ENCODE assay signal across 8 mouse cellular contexts in genomic region chr2:70620225-70620624, GRCm38 (mm10). TPM values are rescaled to one million over a fixed set of nuclear protein-coding genes. Genes with fewer than 3 reads are reported as not detected.
DNase-seq lines count a peak whose midpoint lies in the region; ATAC-seq and TF ChIP-seq lines count a peak whose summit lies in the region.

No protein-coding gene starts in this region.

- no peak overlapping the region for H3K4me3 ChIP-seq in heart, adult 2 months
- no peak overlapping the region for H3K4me3 ChIP-seq in ES-Bruce4 (ENCODE audit: low read depth, low read length)
- no peak overlapping the region for H3K4me3 ChIP-seq in kidney, postnatal 0 days (replicated peaks; ENCODE audit: low read depth, low read length)
- no peak overlapping the region for H3K4me3 ChIP-seq in liver, embryonic 13.5 days (replicated peaks)

- no peak overlapping the region for H3K4me2 ChIP-seq in kidney, postnatal 0 days (ENCODE audit: low read length)
- no peak overlapping the region for H3K4me2 ChIP-seq in liver, embryonic 13.5 days

- TF ChIP-seq CTCF in heart, adult 2 months (IDR thresholded peaks at IDR 0.05), result peak; percentile 50
- peak; percentile 87 for TF ChIP-seq CTCF in ES-Bruce4 (IDR thresholded peaks at IDR 0.05; ENCODE audit: low read depth, low read length)
- TF ChIP-seq CTCF in kidney, postnatal 0 days (IDR thresholded peaks at IDR 0.05; ENCODE audit: low read depth), result peak; percentile 83

- DNase-seq in heart, adult 2 months, result no peak
- DNase-seq in heart, postnatal 25 days (ENCODE audit: low spot score), result no peak
- peak; percentile 32 for DNase-seq in c-Kit-positive CD71-positive TER-119-negative erythroid progenitor cells, embryonic 14.5 days (ENCODE audit: low read depth)
- peak; percentile 70 for DNase-seq in kidney, postnatal 0 days (ENCODE audit: low spot score)
- peak; percentile 6 for DNase-seq in liver, embryonic 13.5 days
- peak; percentile 76 for DNase-seq in right cerebral cortex, postnatal 4 days
- no peak for DNase-seq in gastrocnemius, postnatal 36 days

- no peaks in the 10 kb centered on the region for H3K9me3 ChIP-seq in ES-Bruce4 (replicated peaks; ENCODE audit: control insufficient read depth, insufficient read depth, low read length, poor library complexity, severe bottlenecking)
- no peaks in the 10 kb centered on the region for H3K9me3 ChIP-seq in kidney, postnatal 0 days (replicated peaks; ENCODE audit: low read length)
- no peaks in the 10 kb centered on the region for H3K9me3 ChIP-seq in liver, embryonic 13.5 days (replicated peaks)

- no peaks in the 10 kb centered on the region for H3K36me3 ChIP-seq in heart, adult 2 months (ENCODE audit: control insufficient read depth, insufficient read depth, low read length)
- no peaks in the 10 kb centered on the region for H3K36me3 ChIP-seq in ES-Bruce4 (ENCODE audit: control insufficient read depth, insufficient read depth, low read length, poor library complexity, severe bottlenecking)
- no peaks in the 10 kb centered on the region for H3K36me3 ChIP-seq in kidney, postnatal 0 days (ENCODE audit: insufficient read depth, low read length)
- no peaks in the 10 kb centered on the region for H3K36me3 ChIP-seq in liver, embryonic 13.5 days

- no peak for TF ChIP-seq POLR2A in heart, adult 2 months (IDR thresholded peaks at IDR 0.05; ENCODE audit: insufficient read depth, low read depth, low read length)
- TF ChIP-seq POLR2A in ES-Bruce4 (IDR thresholded peaks at IDR 0.05; ENCODE audit: insufficient read depth, low read length), result no peak

- no peaks in the 10 kb centered on the region for H3K27me3 ChIP-seq in heart, adult 2 months (ENCODE audit: control insufficient read depth, insufficient read depth, low read length)
- no peaks in the 10 kb centered on the region for H3K27me3 ChIP-seq in ES-Bruce4 (ENCODE audit: control insufficient read depth, insufficient read depth, low read length, poor library complexity, severe bottlenecking)
- no peaks in the 10 kb centered on the region for H3K27me3 ChIP-seq in kidney, postnatal 0 days (ENCODE audit: insufficient read depth, low read length)
- H3K27me3 ChIP-seq in liver, embryonic 13.5 days, result no peaks in the 10 kb centered on the region

- no peaks in the 10 kb centered on the region for H3K4me1 ChIP-seq in heart, adult 2 months (ENCODE audit: control insufficient read depth, insufficient read depth, low read length)
- H3K4me1 ChIP-seq in ES-Bruce4 (ENCODE audit: control insufficient read depth, insufficient read depth, low read length), result peaks cover 7% of the 10 kb centered on the region
- H3K4me1 ChIP-seq in kidney, postnatal 0 days (replicated peaks; ENCODE audit: insufficient read depth, low read length), result no peaks in the 10 kb centered on the region
- no peaks in the 10 kb centered on the region for H3K4me1 ChIP-seq in liver, embryonic 13.5 days (replicated peaks)

- intact Hi-C loops in heart, adult 2 months (cut with DNase I), result no loop called here
- intact Hi-C loops in heart, postnatal 25 days (cut with DNase I), result no loop called here
- intact Hi-C loops in gastrocnemius, postnatal 36 days (cut with DNase I), result no loop called here

- no peak for TF ChIP-seq EP300 in heart, adult 2 months (IDR thresholded peaks at IDR 0.05; ENCODE audit: insufficient read depth, low read depth, low read length)
- TF ChIP-seq EP300 in ES-Bruce4 (IDR thresholded peaks at IDR 0.05; ENCODE audit: insufficient read depth, low read depth, low read length), result no peak

- WGBS in heart, adult 2 months, result 32% methylated on average over 6 of the region's 6 CpGs
- 28% methylated on average over 6 of the region's 6 CpGs for WGBS in kidney, postnatal 0 days
- 21% methylated on average over 6 of the region's 6 CpGs for WGBS in liver, embryonic 13.5 days (ENCODE audit: insufficient replicate concordance)

- ATAC-seq in kidney, postnatal 0 days (replicated peaks; ENCODE audit: low FRiP score, low read depth), result no peak
- ATAC-seq in liver, embryonic 13.5 days (ENCODE audit: low read depth), result no peak

- H3K27ac ChIP-seq in heart, adult 2 months, result no peak overlapping the region
- H3K27ac ChIP-seq in ES-Bruce4 (ENCODE audit: insufficient read depth, low read length), result peak overlapping the region; percentile 66; the same call in 1 of the 2 replicates
- no peak overlapping the region for H3K27ac ChIP-seq in kidney, postnatal 0 days
- H3K27ac ChIP-seq in liver, embryonic 13.5 days, result no peak overlapping the region

- H3K9ac ChIP-seq in heart, adult 2 months (ENCODE audit: low read depth, low read length), result no peak overlapping the region
- H3K9ac ChIP-seq in ES-Bruce4 (ENCODE audit: low read depth, poor library complexity, severe bottlenecking), result no peak overlapping the region
- no peak overlapping the region for H3K9ac ChIP-seq in kidney, postnatal 0 days (ENCODE audit: low read depth, low read length)
- no peak overlapping the region for H3K9ac ChIP-seq in liver, embryonic 13.5 days

- no peaks in the 10 kb centered on the region for H3K79me2 ChIP-seq in heart, adult 2 months (replicated peaks; ENCODE audit: control insufficient read depth, insufficient read depth, low read length)

RNA-seq across cellular contexts. Expression of gene Gorasp2, which starts 41.2 kb away (rescaled TPM):
- 10 to 100 TPM; 59.5 to 67.8 TPM for total RNA-seq in heart, adult 2 months (2021)
- 80.2 and 91.4 TPM in 2 replicates for polyA plus RNA-seq in heart, adult 2 months (2012; rRNA removed)
- 10 to 100 TPM; 60.8 to 61.5 TPM for total RNA-seq in heart, postnatal 25 days (2021)
- 96.9 and 108 TPM in 2 replicates for polyA plus RNA-seq in ES-Bruce4 (2011; ENCODE audit: insufficient read depth, insufficient read length, low read depth, missing spikeins)
- 151 and 161 TPM in 2 replicates for polyA plus RNA-seq in kidney, postnatal 0 days (2015; fragmentation: Nextera tagmentation; extraction: Ambion mirVana)
- 62.2 and 72.2 TPM in 2 replicates for polyA plus RNA-seq in liver, embryonic 13.5 days (2015; fragmentation: Nextera tagmentation; extraction: Ambion mirVana)
- 10 to 100 TPM; 67.3 to 72.1 TPM for total RNA-seq in gastrocnemius, postnatal 36 days (2021)

RNA-seq across cellular contexts. Expression of gene Gm26558, which starts 41.7 kb away (rescaled TPM):
- total RNA-seq in heart, adult 2 months (2021), result not detected
- not detected in 2 replicates for polyA plus RNA-seq in heart, adult 2 months (2012; rRNA removed)
- not detected for total RNA-seq in heart, postnatal 25 days (2021)
- not detected in 2 replicates for polyA plus RNA-seq in ES-Bruce4 (2011; ENCODE audit: insufficient read depth, insufficient read length, low read depth, missing spikeins)
- polyA plus RNA-seq in kidney, postnatal 0 days (2015; fragmentation: Nextera tagmentation; extraction: Ambion mirVana), result 3.1 and 5.0 TPM in 2 replicates
- polyA plus RNA-seq in liver, embryonic 13.5 days (2015; fragmentation: Nextera tagmentation; extraction: Ambion mirVana), result 0.54 and 1.0 TPM in 2 replicates
- total RNA-seq in gastrocnemius, postnatal 36 days (2021), result under 1 TPM in 1 of 2 experiments, not detected in 1; 0.30 TPM

Comparison
In these comparisons a context has a peak if more than half of its experiments do, and no peak if none do; other contexts are left out.
1. DNase-seq: peak in c-Kit-positive CD71-positive TER-119-negative erythroid progenitor cells, embryonic 14.5 days (single experiment), kidney, postnatal 0 days (single experiment), liver, embryonic 13.5 days (single experiment) and right cerebral cortex, postnatal 4 days (single experiment); none in heart, adult 2 months (0 of 2), heart, postnatal 25 days (single experiment) and gastrocnemius, postnatal 36 days (0 of 2).
2. Peak in every context shown above with its lines, with median percentiles within 50 percentile points of each other: CTCF ChIP-seq.